Mouse (Mus musculus): ENCODE measurements around the gene Upp2. TPM values are rescaled to one million over a fixed set of nuclear protein-coding genes. Genes with fewer than 3 reads are reported as not detected.

The Upp2 gene
- polyA plus RNA-seq, 1 experiment from 2014 or later: 6.1 TPM

- H3K4me3 ChIP-seq: no peak overlapping the region
- H3K36me3 ChIP-seq: no peaks in the 10 kb centered on the region
- H3K9me3 ChIP-seq (replicated peaks): no peaks in the 10 kb centered on the region
- no peak overlapping the region for H3K27ac ChIP-seq
- no peaks in the 10 kb centered on the region for H3K27me3 ChIP-seq (ENCODE audit: low read depth, poor library complexity, severe bottlenecking)
- peaks cover 30% of the 10 kb centered on the region for H3K4me1 ChIP-seq
- DNase-seq (ENCODE audit: low spot score): no peak
- 67% methylated on average over 4 of the region's 4 CpGs for WGBS
Measured at GRCm38 (mm10) chr2:58562137-58562536, 5.0 kb upstream of the Upp2 start.

- no peak overlapping the region for H3K27ac ChIP-seq
- WGBS: 78% methylated on average over 6 of the region's 6 CpGs
- H3K4me3 ChIP-seq: peak overlapping the region; percentile 89
- peaks cover 44% of the 10 kb centered on the region for H3K4me1 ChIP-seq
- no peak for DNase-seq (ENCODE audit: low spot score)
- H3K27me3 ChIP-seq (ENCODE audit: low read depth, poor library complexity, severe bottlenecking): no peaks in the 10 kb centered on the region
- no peaks in the 10 kb centered on the region for H3K36me3 ChIP-seq
- H3K9me3 ChIP-seq (replicated peaks): no peaks in the 10 kb centered on the region
Measured at GRCm38 (mm10) chr2:58565267-58565666, 1.8 kb upstream of the Upp2 start.

DNA sequence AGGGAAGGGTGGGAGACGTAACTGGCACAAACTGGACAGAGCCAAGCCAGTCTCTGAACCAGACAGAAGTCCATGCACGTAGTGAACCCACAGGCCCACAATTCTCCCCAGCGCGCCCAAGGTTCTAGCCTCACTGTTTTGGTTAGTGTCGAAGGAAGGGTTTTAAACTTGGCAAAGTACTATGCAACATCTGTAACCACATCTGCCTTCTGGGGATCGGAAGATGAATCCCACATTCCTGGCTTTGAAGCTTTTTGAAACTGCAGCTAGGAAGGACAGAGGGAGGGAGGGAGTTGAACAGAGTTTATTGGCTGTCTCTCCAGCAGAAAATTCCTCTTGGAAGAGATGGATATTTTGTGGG is 1.1 kb upstream of the Upp2 start:
- Histone ChIP-seq H3K4me1 (peaks cover 44% of the 10 kb centered on the region), H3K36me3 (no peaks in the 10 kb centered on the region), H3K27ac (peak overlapping the region; percentile 97), H3K9me3 (replicated peaks) (no peaks in the 10 kb centered on the region), H3K27me3 (ENCODE audit: low read depth, poor library complexity, severe bottlenecking) (no peaks in the 10 kb centered on the region), H3K4me3 (peak overlapping the region; percentile 89)
- peak; percentile 50 for DNase-seq (ENCODE audit: low spot score)
- WGBS: 5% methylated on average over 6 of the region's 6 CpGs

- H3K27ac ChIP-seq: peak overlapping the region; percentile 97
- no peaks in the 10 kb centered on the region for H3K9me3 ChIP-seq (replicated peaks)
- peak; percentile 79 for DNase-seq (ENCODE audit: low spot score)
- no peaks in the 10 kb centered on the region for H3K27me3 ChIP-seq (ENCODE audit: low read depth, poor library complexity, severe bottlenecking)
- no peaks in the 10 kb centered on the region for H3K36me3 ChIP-seq
- peak overlapping the region; percentile 89 for H3K4me3 ChIP-seq
- WGBS: 4% methylated on average over 77 of the region's 78 CpGs
- peaks cover 44% of the 10 kb centered on the region for H3K4me1 ChIP-seq
Measured at GRCm38 (mm10) chr2:58566410-58567065, 560 bp upstream of the Upp2 start.

DNA sequence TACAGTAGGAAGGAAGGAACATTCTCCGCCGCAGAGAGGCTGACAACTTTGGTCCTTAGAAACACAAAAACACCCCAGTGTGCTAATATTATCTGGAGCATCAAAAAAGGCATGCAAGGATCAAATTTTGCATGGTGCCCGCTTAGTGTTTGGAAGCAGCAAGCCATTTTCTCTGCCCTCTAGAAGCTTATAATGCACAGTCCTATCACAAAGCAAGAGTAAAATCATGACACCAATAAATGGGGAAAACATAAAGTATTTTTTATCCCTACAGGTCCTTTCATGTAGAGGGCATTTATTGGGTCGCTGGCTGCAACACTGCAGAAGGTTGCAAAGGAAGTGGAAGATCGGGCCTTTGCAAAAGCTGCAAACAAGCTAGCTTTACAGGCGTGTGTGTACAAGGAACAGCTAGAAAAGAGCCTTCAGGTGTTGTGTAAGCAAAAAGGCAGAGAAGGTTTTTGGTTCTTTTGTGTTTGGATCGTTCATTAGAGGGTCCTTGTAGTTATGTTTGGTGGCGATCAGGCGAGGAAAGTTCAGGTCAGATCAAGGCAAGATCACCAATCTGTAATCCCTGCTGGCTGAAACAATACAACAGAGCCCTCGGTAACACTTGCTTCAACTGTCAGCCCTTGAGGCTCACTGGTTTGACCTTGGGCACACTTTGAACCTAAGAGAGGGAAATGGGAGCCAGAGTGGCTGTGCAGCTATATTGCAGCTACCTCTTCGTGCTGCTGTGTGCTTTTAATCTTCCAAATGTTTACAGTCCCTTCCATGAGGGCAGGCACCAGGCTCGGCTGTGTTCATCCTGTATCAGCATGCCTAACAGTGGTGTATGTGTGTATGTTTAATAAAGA is 995 bp downstream of the Upp2 start:
- Histone ChIP-seq H3K27me3 (ENCODE audit: low read depth, poor library complexity, severe bottlenecking) (no peaks in the 10 kb centered on the region), H3K4me1 (peaks cover 39% of the 10 kb centered on the region), H3K27ac (peak overlapping the region; percentile 97), H3K4me3 (peak overlapping the region; percentile 89), H3K36me3 (no peaks in the 10 kb centered on the region), H3K9me3 (replicated peaks) (no peaks in the 10 kb centered on the region)
- 13% methylated on average over 12 of the region's 12 CpGs for WGBS
- DNase-seq (ENCODE audit: low spot score): peak; percentile 29

- Histone ChIP-seq H3K4me1 (peaks cover 34% of the 10 kb centered on the region), H3K9me3 (replicated peaks) (no peaks in the 10 kb centered on the region), H3K27ac (peak overlapping the region; percentile 50; the same call in 1 of the 2 replicates), H3K4me3 (no peak overlapping the region), H3K36me3 (no peaks in the 10 kb centered on the region), H3K27me3 (ENCODE audit: low read depth, poor library complexity, severe bottlenecking) (no peaks in the 10 kb centered on the region)
- WGBS: 75% methylated on average over 4 of the region's 4 CpGs
- no peak for DNase-seq (ENCODE audit: low spot score)
Measured at GRCm38 (mm10) chr2:58568841-58569645, 1.9 kb downstream of the Upp2 start.

- WGBS: 89% methylated on average over 2 of the region's 2 CpGs
- Histone ChIP-seq H3K27ac (no peak overlapping the region), H3K27me3 (ENCODE audit: low read depth, poor library complexity, severe bottlenecking) (no peaks in the 10 kb centered on the region), H3K9me3 (replicated peaks) (no peaks in the 10 kb centered on the region), H3K4me3 (no peak overlapping the region), H3K36me3 (no peaks in the 10 kb centered on the region), H3K4me1 (no peaks in the 10 kb centered on the region)
- DNase-seq (ENCODE audit: low spot score): no peak
Measured at GRCm38 (mm10) chr2:58574167-58574566, 7.1 kb downstream of the Upp2 start.

DNA sequence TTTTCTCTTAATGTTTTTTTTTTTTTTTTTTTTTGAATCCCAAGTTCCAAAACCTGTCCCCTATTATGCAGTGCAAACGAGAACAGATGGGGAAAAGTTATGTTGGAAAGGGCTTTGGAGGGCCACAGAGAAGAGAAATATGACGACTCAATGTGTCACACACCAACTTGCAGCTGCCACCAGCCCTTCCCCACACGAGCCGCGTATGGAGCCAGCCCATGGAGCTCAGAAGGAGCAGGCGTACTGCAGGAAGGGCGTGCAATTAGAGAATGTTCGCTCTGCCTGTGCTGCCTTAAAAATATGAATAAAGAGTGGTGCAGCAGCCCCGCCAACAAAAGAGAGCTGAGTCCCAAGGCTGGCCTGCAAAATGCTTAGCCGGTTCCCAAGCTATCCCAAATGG is 19.2 kb downstream of the Upp2 start:
- Histone ChIP-seq H3K27me3 (ENCODE audit: low read depth, poor library complexity, severe bottlenecking) (no peaks in the 10 kb centered on the region), H3K4me1 (peaks cover 14% of the 10 kb centered on the region), H3K27ac (no peak overlapping the region), H3K36me3 (no peaks in the 10 kb centered on the region), H3K4me3 (no peak overlapping the region), H3K9me3 (replicated peaks) (no peaks in the 10 kb centered on the region)
- DNase-seq (ENCODE audit: low spot score): no peak
- WGBS: 77% methylated on average over 10 of the region's 10 CpGs

DNA sequence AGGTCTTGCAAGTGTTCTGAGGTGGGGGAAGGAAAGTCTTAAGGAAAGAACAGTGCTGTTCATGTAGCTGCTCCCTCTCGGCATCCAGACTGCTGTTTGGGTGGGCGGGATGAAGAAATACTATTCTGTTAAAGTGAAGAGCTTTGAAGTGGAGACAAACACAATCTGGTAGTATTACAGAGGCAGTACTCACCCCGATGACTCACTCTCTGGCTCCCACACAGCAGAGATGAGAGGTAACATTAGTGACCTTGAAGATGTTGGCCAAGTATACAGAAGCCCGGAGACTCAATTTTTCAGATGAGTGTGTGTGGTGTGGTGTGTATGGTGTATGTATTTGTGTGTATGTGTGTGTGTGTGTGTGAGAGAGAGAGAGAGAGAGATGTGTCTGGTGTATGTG is 22.5 kb downstream of the Upp2 start:
- no peak overlapping the region for H3K4me3 ChIP-seq
- WGBS: 71% methylated on average over 4 of the region's 4 CpGs
- H3K9me3 ChIP-seq (replicated peaks): no peaks in the 10 kb centered on the region
- no peak for DNase-seq (ENCODE audit: low spot score)
- no peak overlapping the region for H3K27ac ChIP-seq
- H3K27me3 ChIP-seq (ENCODE audit: low read depth, poor library complexity, severe bottlenecking): no peaks in the 10 kb centered on the region
- no peaks in the 10 kb centered on the region for H3K36me3 ChIP-seq
- peaks cover 17% of the 10 kb centered on the region for H3K4me1 ChIP-seq

DNA sequence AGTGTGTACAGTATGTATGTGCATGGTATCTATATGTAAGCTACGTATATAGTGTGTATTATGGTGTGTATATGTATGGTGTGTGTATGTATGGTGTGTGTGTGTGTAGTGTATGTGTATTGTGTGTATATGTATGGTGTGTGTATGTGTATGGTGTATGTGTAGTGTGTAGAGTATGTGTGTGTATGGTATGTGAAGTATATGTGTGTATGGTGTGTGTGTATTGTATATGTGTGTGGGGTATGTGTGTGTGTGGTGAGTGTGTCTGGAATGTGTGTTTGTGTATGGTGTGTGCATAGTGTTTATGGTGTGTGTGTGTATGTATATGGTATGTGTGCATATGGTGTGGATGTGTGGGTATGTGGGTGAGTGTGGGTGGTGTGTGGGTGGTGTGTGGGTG is 23.0 kb downstream of the Upp2 start:
- H3K36me3 ChIP-seq: no peaks in the 10 kb centered on the region
- WGBS: 86% methylated on average over 1 of the region's 1 CpGs
- H3K4me1 ChIP-seq: peaks cover 21% of the 10 kb centered on the region
- no peak overlapping the region for H3K4me3 ChIP-seq
- no peaks in the 10 kb centered on the region for H3K27me3 ChIP-seq (ENCODE audit: low read depth, poor library complexity, severe bottlenecking)
- H3K9me3 ChIP-seq (replicated peaks): no peaks in the 10 kb centered on the region
- no peak for DNase-seq (ENCODE audit: low spot score)
- no peak overlapping the region for H3K27ac ChIP-seq

GRCm38 (mm10) chr2:58595350-58595749 is 28.3 kb downstream of the Upp2 start:
- no peaks in the 10 kb centered on the region for H3K27me3 ChIP-seq (ENCODE audit: low read depth, poor library complexity, severe bottlenecking)
- no peaks in the 10 kb centered on the region for H3K36me3 ChIP-seq
- peaks cover 22% of the 10 kb centered on the region for H3K4me1 ChIP-seq
- WGBS: 72% methylated on average over 9 of the region's 9 CpGs
- H3K27ac ChIP-seq: peak overlapping the region; percentile 37
- DNase-seq (ENCODE audit: low spot score): no peak
- H3K9me3 ChIP-seq (replicated peaks): no peaks in the 10 kb centered on the region
- no peak overlapping the region for H3K4me3 ChIP-seq

- Histone ChIP-seq H3K27me3 (ENCODE audit: low read depth, poor library complexity, severe bottlenecking) (no peaks in the 10 kb centered on the region), H3K4me3 (no peak overlapping the region), H3K9me3 (replicated peaks) (0 out of 2 replicates have a peak, but pooled peaks cover 2% of the 10 kb centered on the region), H3K4me1 (peaks cover 19% of the 10 kb centered on the region), H3K36me3 (no peaks in the 10 kb centered on the region), H3K27ac (no peak overlapping the region; the same call in 1 of the 2 replicates)
- 86% methylated on average over 17 of the region's 17 CpGs for WGBS
- DNase-seq (ENCODE audit: low spot score): no peak
Measured at GRCm38 (mm10) chr2:58596774-58597342, 29.8 kb downstream of the Upp2 start.
